Mouse (Mus musculus): ENCODE results near the gene Ddx42.

DNA sequence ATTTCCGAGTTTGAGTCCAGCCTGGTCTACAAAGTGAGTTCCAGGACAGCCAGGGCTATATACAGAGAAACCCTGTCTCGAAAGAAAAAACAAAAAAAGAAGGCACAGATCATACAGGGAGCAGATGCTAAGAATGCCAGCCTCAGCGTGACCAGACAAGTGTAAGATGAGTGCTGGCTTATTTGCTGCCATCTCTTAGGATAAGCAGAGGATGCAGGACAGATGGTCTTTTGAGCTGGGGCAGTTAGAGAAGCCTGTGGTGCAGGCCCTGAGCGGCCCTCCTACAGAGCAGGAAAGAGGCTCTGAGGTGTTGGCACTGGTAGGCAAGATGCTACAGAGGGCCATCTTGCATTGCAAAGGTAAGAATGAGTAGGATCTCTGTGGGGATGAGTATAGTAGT, 66.6 kb downstream of the Ddx42 start:
- TF ChIP-seq POLR2A (IDR thresholded peaks at IDR 0.05; ENCODE audit: borderline replicate concordance, control insufficient read depth, low read depth, low read length): no peak
- TF ChIP-seq CTCF (IDR thresholded peaks at IDR 0.05; ENCODE audit: control insufficient read depth, insufficient read depth, low read length): no peak

Data from bone marrow, adult 2 months (tissue).